Mouse (Mus musculus): ENCODE measurements around the gene Runx2.

- TF ChIP-seq CTCF (IDR thresholded peaks at IDR 0.05; ENCODE audit: low read depth, low read length) (no peak), POLR2A (IDR thresholded peaks at IDR 0.05; ENCODE audit: borderline replicate concordance, low read depth, low read length) (no peak)
Measured at GRCm38 (mm10) chr17:44601317-44602021, 213.1 kb downstream of the Runx2 start.

Data from bone marrow macrophage, adult 2 months (primary cell).